Mouse (Mus musculus): ENCODE data around the gene Ddias. TPM values are rescaled to one million over a fixed set of nuclear protein-coding genes. Genes with fewer than 3 reads are reported as not detected.

The Ddias gene
- polyA plus RNA-seq (2012; rRNA removed) = 0.09 and 0.17 TPM in 2 replicates

DNA sequence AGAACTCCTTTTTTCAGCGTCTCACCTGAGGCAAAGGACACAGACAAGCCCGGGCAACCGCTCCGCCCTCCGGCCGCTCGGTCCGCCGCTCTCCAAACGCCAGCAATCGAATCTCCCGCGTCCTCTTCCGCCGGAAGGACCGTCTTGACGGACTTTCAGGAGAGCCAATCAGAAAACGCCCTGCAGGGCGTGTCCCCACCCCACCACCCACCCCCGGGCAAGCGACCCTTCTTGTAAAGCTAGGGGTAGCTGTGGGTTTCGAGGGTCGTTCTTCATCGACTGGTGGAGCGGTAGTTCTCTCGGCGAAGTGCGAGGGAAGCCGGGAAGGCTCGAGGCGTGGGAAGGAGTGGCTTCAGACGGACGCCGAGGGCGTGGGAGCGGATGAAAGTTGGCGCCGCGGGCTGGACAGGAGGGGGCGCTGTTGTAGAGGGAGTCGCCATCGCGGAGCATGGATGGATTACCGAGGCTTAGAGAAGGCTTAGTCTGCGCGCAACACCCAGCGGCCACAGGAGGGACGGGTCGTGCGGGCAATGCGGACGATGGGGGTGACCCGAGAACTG, at the start of gene Ddias, which contains the start of gene Prcp:
Ddias (minus strand) TSS at position 132 of the 560 bp plus-strand sequence.
Prcp (plus strand) TSS at position 355 of the 560 bp plus-strand sequence.

Other genes starting within 250 kb of the Ddias start
- 2.8 and 3.3 TPM in 2 replicates for gene Ankrd42, start 237.1 kb downstream of the Ddias start, polyA plus RNA-seq (2012; rRNA removed)
- gene Pcf11, start 204.3 kb downstream of the Ddias start, polyA plus RNA-seq (2012; rRNA removed) = 9.2 and 12.1 TPM in 2 replicates
- gene Rab30, start 132.6 kb downstream of the Ddias start, polyA plus RNA-seq (2012; rRNA removed) = 1.9 and 2.1 TPM in 2 replicates
- 18.3 and 20.6 TPM in 2 replicates for gene Prcp, start 223 bp upstream of the Ddias start, polyA plus RNA-seq (2012; rRNA removed)
- gene Fam181b, start 205.6 kb upstream of the Ddias start, polyA plus RNA-seq (2012; rRNA removed) = 9.0 and 13.1 TPM in 2 replicates